Mouse (Mus musculus) lung, embryonic 14.5 days (tissue): ENCODE results near the gene Aldh1a1. TPM values are rescaled to one million over a fixed set of nuclear protein-coding genes. Genes with fewer than 3 reads are reported as not detected.

ENCODE experiments used
- ATAC-seq: fragments of 200-750 bp; cut with Nextera tagmentation; 2 replicates; pipeline ENCODE4 v1.8.0; 2017; ENCODE audit warnings: mild to moderate bottlenecking, moderate TSS enrichment, moderate library complexity; ENCODE audit not compliant: insufficient read depth
- DNase-seq: peaks from one replicate; pipeline ENCODE4 v3.0.0-alpha.2; 2015
- H3K27ac ChIP-seq: fragments of 300-500 bp; sonication (generic); 2 replicates; pipeline ENCODE4 v1.5.1; 2014; ENCODE audit warnings: low read depth, mild to moderate bottlenecking, moderate library complexity
- H3K27me3 ChIP-seq: fragments of 300-500 bp; sonication (generic); 2 replicates; pipeline ENCODE4 v1.6.1; 2014; ENCODE audit warnings: low read length, control low read depth; ENCODE audit not compliant: insufficient read depth
- H3K36me3 ChIP-seq: fragments of 300-500 bp; sonication (generic); 2 replicates; pipeline ENCODE4 v1.6.1; 2014; ENCODE audit warnings: control low read depth; ENCODE audit not compliant: insufficient read depth
- H3K4me1 ChIP-seq: fragments of 300-500 bp; sonication (generic); 2 replicates; pipeline ENCODE4 v1.6.1; 2014; ENCODE audit warnings: antibody characterized with exemption, control low read depth; ENCODE audit not compliant: insufficient read depth
- H3K4me2 ChIP-seq: fragments of 300-500 bp; sonication (generic); 2 replicates; pipeline ENCODE4 v1.6.1; 2014; ENCODE audit warnings: mild to moderate bottlenecking
- H3K4me3 ChIP-seq: fragments of 300-500 bp; sonication (generic); 2 replicates; pipeline ENCODE4 v1.5.1; 2014; ENCODE audit warnings: low read depth, low read length
- H3K9ac ChIP-seq: fragments of 300-500 bp; sonication (generic); 2 replicates; pipeline ENCODE4 v1.6.1; 2014
- H3K9me3 ChIP-seq: fragments of 300-500 bp; sonication (generic); 2 replicates; pipeline ENCODE4 v1.6.1; 2016; ENCODE audit warnings: low read depth, low read length, control low read depth
- CTCF ChIP-seq: IDR thresholded peaks from 2 replicates; pipeline ENCODE4 v1.5.1; 2016; ENCODE audit warnings: antibody characterized with exemption, low read depth
- WGBS: fragments of 180-500 bp; shearing (Covaris S2); extraction: QIAGEN DNeasy Blood & Tissue Kit; methylation state at CpG from one replicate; pipeline ENCODE4 v1.1.7; 2014; 5-methylcytosine and 5-hydroxymethylcytosine counted together
- polyA plus RNA-seq: library from polyadenylated mRNA; unstranded; fragments of >200 nt; fragmentation: Nextera tagmentation; extraction: Ambion mirVana; gene quantifications from 2 replicates; pipeline ENCODE4 v1.2.1, GENCODE M21; 2014

The Aldh1a1 gene
- polyA plus RNA-seq, 1 experiment from 2014 or later = 19.2 TPM

- no peaks in the 10 kb centered on the region for H3K36me3 ChIP-seq
- H3K27ac ChIP-seq = no peak overlapping the region
- ATAC-seq (peak; percentile 41; the same call in 1 of the 2 replicates), DNase-seq (peak; percentile 57)
- H3K9me3 ChIP-seq = no peaks in the 10 kb centered on the region
- H3K4me2 ChIP-seq = no peak overlapping the region
- no peaks in the 10 kb centered on the region for H3K27me3 ChIP-seq
- 48% methylated on average over 4 of the region's 4 CpGs for WGBS
- no peak overlapping the region for H3K9ac ChIP-seq
- no peaks in the 10 kb centered on the region for H3K4me1 ChIP-seq
- no peak overlapping the region for H3K4me3 ChIP-seq
- no peak for TF ChIP-seq CTCF
These were observed 73.8 kb downstream of the Aldh1a1 start for GRCm38 (mm10) chr19:20566294-20566693.

- no peak for TF ChIP-seq CTCF
- Histone ChIP-seq H3K4me1 (no peaks in the 10 kb centered on the region), H3K9me3 (no peaks in the 10 kb centered on the region), H3K4me3 (no peak overlapping the region), H3K36me3 (no peaks in the 10 kb centered on the region), H3K4me2 (no peak overlapping the region), H3K27me3 (no peaks in the 10 kb centered on the region), H3K27ac (no peak overlapping the region), H3K9ac (no peak overlapping the region)
- 90% methylated on average over 2 of the region's 2 CpGs for WGBS
- DNase-seq (no peak), ATAC-seq (no peak)
These were observed 74.5 kb downstream of the Aldh1a1 start for GRCm38 (mm10) chr19:20567039-20567438.

GRCm38 (mm10) chr19:20576984-20577383 lies 84.5 kb downstream of the Aldh1a1 start:
- H3K4me3 ChIP-seq = no peak overlapping the region
- no peaks in the 10 kb centered on the region for H3K27me3 ChIP-seq
- peak; percentile 90 for ATAC-seq
- WGBS = 30% methylated on average over 3 of the region's 3 CpGs
- H3K9me3 ChIP-seq = no peaks in the 10 kb centered on the region
- H3K4me2 ChIP-seq = no peak overlapping the region
- no peak for TF ChIP-seq CTCF
- DNase-seq = peak; percentile 65
- H3K27ac ChIP-seq = peak overlapping the region; percentile 78
- no peaks in the 10 kb centered on the region for H3K4me1 ChIP-seq
- H3K36me3 ChIP-seq = no peaks in the 10 kb centered on the region
- H3K9ac ChIP-seq = no peak overlapping the region

GRCm38 (mm10) chr19:20577429-20577828 lies 84.9 kb downstream of the Aldh1a1 start:
- Histone ChIP-seq H3K9ac (no peak overlapping the region), H3K4me2 (no peak overlapping the region), H3K27ac (peak overlapping the region; percentile 78), H3K9me3 (no peaks in the 10 kb centered on the region), H3K4me1 (no peaks in the 10 kb centered on the region), H3K27me3 (no peaks in the 10 kb centered on the region), H3K36me3 (no peaks in the 10 kb centered on the region), H3K4me3 (no peak overlapping the region)
- ATAC-seq (peak; percentile 92), DNase-seq (peak; percentile 74)
- no peak for TF ChIP-seq CTCF
- 38% methylated on average over 5 of the region's 5 CpGs for WGBS

GRCm38 (mm10) chr19:20599951-20600350 lies 107.4 kb downstream of the Aldh1a1 start:
- H3K27ac ChIP-seq = no peak overlapping the region
- no peaks in the 10 kb centered on the region for H3K36me3 ChIP-seq
- TF ChIP-seq CTCF = no peak
- H3K4me2 ChIP-seq = no peak overlapping the region
- no peak overlapping the region for H3K9ac ChIP-seq
- no peaks in the 10 kb centered on the region for H3K27me3 ChIP-seq
- ATAC-seq (peak; percentile 80), DNase-seq (peak; percentile 79)
- no peak overlapping the region for H3K4me3 ChIP-seq
- no peaks in the 10 kb centered on the region for H3K9me3 ChIP-seq
- H3K4me1 ChIP-seq = peaks cover 4% of the 10 kb centered on the region; the same call in 1 of the 2 replicates

GRCm38 (mm10) chr19:20601739-20602138 lies 109.2 kb downstream of the Aldh1a1 start:
- H3K27me3 ChIP-seq = no peaks in the 10 kb centered on the region
- TF ChIP-seq CTCF = no peak
- DNase-seq (peak; percentile 42), ATAC-seq (peak; percentile 84)
- H3K4me1 ChIP-seq = peaks cover 4% of the 10 kb centered on the region; the same call in 1 of the 2 replicates
- no peak overlapping the region for H3K9ac ChIP-seq
- no peaks in the 10 kb centered on the region for H3K9me3 ChIP-seq
- peak overlapping the region; percentile 38 for H3K4me2 ChIP-seq
- H3K27ac ChIP-seq = peak overlapping the region; percentile 30; the same call in 1 of the 2 replicates
- H3K36me3 ChIP-seq = no peaks in the 10 kb centered on the region
- 46% methylated on average over 3 of the region's 3 CpGs for WGBS
- H3K4me3 ChIP-seq = no peak overlapping the region

- no peak overlapping the region for H3K4me2 ChIP-seq
- H3K36me3 ChIP-seq = no peaks in the 10 kb centered on the region
- H3K4me3 ChIP-seq = no peak overlapping the region
- H3K4me1 ChIP-seq = peaks cover 4% of the 10 kb centered on the region; the same call in 1 of the 2 replicates
- 84% methylated on average over 1 of the region's 1 CpGs for WGBS
- no peak overlapping the region for H3K9ac ChIP-seq
- no peak for ATAC-seq
- H3K9me3 ChIP-seq = no peaks in the 10 kb centered on the region
- no peak for DNase-seq
- TF ChIP-seq CTCF = no peak
- H3K27me3 ChIP-seq = no peaks in the 10 kb centered on the region
- H3K27ac ChIP-seq = no peak overlapping the region
These were observed 110.7 kb downstream of the Aldh1a1 start for GRCm38 (mm10) chr19:20603212-20603611.

GRCm38 (mm10) chr19:20603866-20604265 lies 111.4 kb downstream of the Aldh1a1 start:
- no peak for TF ChIP-seq CTCF
- ATAC-seq = no peak
- no peaks in the 10 kb centered on the region for H3K36me3 ChIP-seq
- 92% methylated on average over 2 of the region's 2 CpGs for WGBS
- no peak overlapping the region for H3K27ac ChIP-seq
- no peak for DNase-seq
- H3K27me3 ChIP-seq = no peaks in the 10 kb centered on the region
- peaks cover 4% of the 10 kb centered on the region; the same call in 1 of the 2 replicates for H3K4me1 ChIP-seq
- H3K9ac ChIP-seq = no peak overlapping the region
- H3K4me3 ChIP-seq = no peak overlapping the region
- H3K4me2 ChIP-seq = no peak overlapping the region
- no peaks in the 10 kb centered on the region for H3K9me3 ChIP-seq
